Mouse (Mus musculus) liver, embryonic 13.5 days (tissue): Measurements from ENCODE around the gene Clstn1. TPM values are rescaled to one million over a fixed set of nuclear protein-coding genes. Genes with fewer than 3 reads are reported as not detected.
"Not testable (repeated sequence)": the region's sequence is repeated elsewhere in the genome, so short reads cannot be mapped to it uniquely, and the experiment has no call there.

ENCODE experiments used
- ATAC-seq: fragments of 200-750 bp; cut with Nextera tagmentation; 2 replicates; pipeline ENCODE4 v1.8.0; 2017; ENCODE audit warnings: low read depth, mild to moderate bottlenecking, moderate number of reproducible peaks, moderate library complexity
- DNase-seq: peaks from one replicate; pipeline ENCODE4 v3.0.0; 2022
- H3K27ac ChIP-seq: fragments of 300-500 bp; sonication (generic); 2 replicates; pipeline ENCODE4 v1.5.1; 2015; ENCODE audit warnings: moderate library complexity, mild to moderate bottlenecking, inconsistent platforms
- H3K27me3 ChIP-seq: fragments of 300-500 bp; sonication (generic); 2 replicates; pipeline ENCODE4 v1.6.1; 2015; ENCODE audit warnings: mild to moderate bottlenecking, inconsistent platforms
- H3K36me3 ChIP-seq: fragments of 300-500 bp; sonication (generic); 2 replicates; pipeline ENCODE4 v1.6.1; 2015; ENCODE audit warnings: mild to moderate bottlenecking, inconsistent platforms
- H3K4me1 ChIP-seq: fragments of 300-500 bp; sonication (generic); replicated peaks from 2 replicates; pipeline ENCODE4 v1.6.1; 2015; ENCODE audit warnings: inconsistent platforms
- H3K4me2 ChIP-seq: fragments of 300-500 bp; sonication (generic); 2 replicates; pipeline ENCODE4 v1.6.1; 2015; ENCODE audit warnings: inconsistent platforms, mild to moderate bottlenecking, moderate library complexity
- H3K4me3 ChIP-seq: fragments of 300-500 bp; sonication (generic); replicated peaks from 2 replicates; pipeline ENCODE4 v1.5.1; 2015; ENCODE audit warnings: mild to moderate bottlenecking, inconsistent platforms
- H3K9ac ChIP-seq: fragments of 300-500 bp; sonication (generic); 2 replicates; pipeline ENCODE4 v1.6.1; 2015; ENCODE audit warnings: mild to moderate bottlenecking, inconsistent platforms
- H3K9me3 ChIP-seq: fragments of 300-500 bp; sonication (generic); replicated peaks from 2 replicates; pipeline ENCODE4 v1.6.1; 2016; ENCODE audit warnings: inconsistent platforms
- WGBS: fragments of 180-500 bp; shearing (Covaris S2); methylation state at CpG from one replicate; pipeline ENCODE4 v1.1.7; 2015; ENCODE audit not compliant: insufficient replicate concordance; 5-methylcytosine and 5-hydroxymethylcytosine counted together
- polyA plus RNA-seq: library from polyadenylated mRNA; unstranded; fragments of >200 nt; fragmentation: Nextera tagmentation; extraction: Ambion mirVana; gene quantifications from 2 replicates; pipeline ENCODE4 v1.2.1, GENCODE M21; 2015

Gene Clstn1
- polyA plus RNA-seq, 1 experiment from 2014 or later = 2.6 TPM

DNA sequence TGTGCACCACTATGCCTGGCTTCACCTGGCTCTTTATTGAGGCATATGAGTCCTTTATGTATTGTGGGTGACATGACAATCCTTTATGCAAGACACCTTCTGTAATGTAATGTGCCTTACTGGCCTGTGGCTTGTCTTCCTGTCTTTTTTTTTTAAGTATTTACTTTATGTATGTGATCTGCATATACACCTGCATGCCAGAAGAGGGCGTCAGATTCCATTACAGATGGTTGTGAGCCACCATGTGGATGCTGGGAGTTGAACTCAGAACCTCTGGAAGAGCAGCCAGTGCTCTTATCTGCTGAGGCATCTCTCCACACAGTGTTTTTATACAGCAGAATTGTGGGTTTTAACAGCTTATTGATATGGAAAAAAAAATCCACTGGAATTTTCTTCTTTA lies 17.6 kb downstream of the Clstn1 start:
- ATAC-seq (no peak), DNase-seq (no peak)
- no peak overlapping the region for H3K4me3 ChIP-seq
- H3K4me2 ChIP-seq = no peak overlapping the region
- no peaks in the 10 kb centered on the region for H3K9me3 ChIP-seq
- H3K27me3 ChIP-seq = no peaks in the 10 kb centered on the region
- WGBS = 23% methylated on average over 1 of the region's 1 CpGs
- peaks cover 11% of the 10 kb centered on the region; the same call in 1 of the 2 replicates for H3K4me1 ChIP-seq
- H3K27ac ChIP-seq = no peak overlapping the region
- no peaks in the 10 kb centered on the region for H3K36me3 ChIP-seq
- no peak overlapping the region for H3K9ac ChIP-seq

GRCm38 (mm10) chr4:149604518-149604917 lies 18.2 kb downstream of the Clstn1 start:
- WGBS = 64% methylated on average over 3 of the region's 3 CpGs

GRCm38 (mm10) chr4:149606056-149606455 lies 19.8 kb downstream of the Clstn1 start:
- Histone ChIP-seq H3K9ac (no peak overlapping the region), H3K4me2 (no peak overlapping the region), H3K27me3 (no peaks in the 10 kb centered on the region), H3K4me1 (peaks cover 11% of the 10 kb centered on the region; the same call in 1 of the 2 replicates), H3K27ac (no peak overlapping the region), H3K9me3 (no peaks in the 10 kb centered on the region), H3K4me3 (no peak overlapping the region), H3K36me3 (no peaks in the 10 kb centered on the region)
- 59% methylated on average over 17 of the region's 18 CpGs for WGBS
- DNase-seq (no peak), ATAC-seq (no peak)

More at GRCm38 (mm10) chr4:149604518-149604917, 18.2 kb downstream of the Clstn1 start:
- Histone ChIP-seq H3K36me3 (no peaks in the 10 kb centered on the region), H3K4me2 (no peak overlapping the region), H3K27ac (no peak overlapping the region), H3K4me3 (no peak overlapping the region), H3K9me3 (no peaks in the 10 kb centered on the region), H3K4me1 (peaks cover 11% of the 10 kb centered on the region; the same call in 1 of the 2 replicates), H3K27me3 (no peaks in the 10 kb centered on the region), H3K9ac (no peak overlapping the region)
- ATAC-seq = no peak
- DNase-seq = no peak

GRCm38 (mm10) chr4:149606766-149607358 lies 20.6 kb downstream of the Clstn1 start:
- no peaks in the 10 kb centered on the region for H3K36me3 ChIP-seq
- H3K4me3 ChIP-seq = no peak overlapping the region
- H3K27me3 ChIP-seq = no peaks in the 10 kb centered on the region
- no peak overlapping the region for H3K27ac ChIP-seq
- no peak overlapping the region for H3K4me2 ChIP-seq
- 27% methylated on average over 15 of the region's 15 CpGs for WGBS
- DNase-seq = no peak
- no peak overlapping the region for H3K9ac ChIP-seq
- peaks cover 11% of the 10 kb centered on the region; the same call in 1 of the 2 replicates for H3K4me1 ChIP-seq
- no peak for ATAC-seq
- H3K9me3 ChIP-seq = no peaks in the 10 kb centered on the region

GRCm38 (mm10) chr4:149607591-149608308 lies 21.5 kb downstream of the Clstn1 start:
- Histone ChIP-seq H3K9ac (no peak overlapping the region), H3K36me3 (no peaks in the 10 kb centered on the region), H3K4me1 (peaks cover 9% of the 10 kb centered on the region; the same call in 1 of the 2 replicates), H3K27me3 (no peaks in the 10 kb centered on the region), H3K27ac (no peak overlapping the region), H3K4me2 (no peak overlapping the region), H3K9me3 (no peaks in the 10 kb centered on the region), H3K4me3 (no peak overlapping the region)
- DNase-seq (no peak), ATAC-seq (no peak)
- 43% methylated on average over 20 of the region's 20 CpGs for WGBS

GRCm38 (mm10) chr4:149608309-149608638 lies 22.0 kb downstream of the Clstn1 start:
- DNase-seq (no peak), ATAC-seq (no peak)
- Histone ChIP-seq H3K4me3 (no peak overlapping the region), H3K27ac (no peak overlapping the region), H3K4me1 (peaks cover 9% of the 10 kb centered on the region; the same call in 1 of the 2 replicates), H3K4me2 (no peak overlapping the region), H3K27me3 (no peaks in the 10 kb centered on the region), H3K9ac (no peak overlapping the region), H3K9me3 (no peaks in the 10 kb centered on the region), H3K36me3 (no peaks in the 10 kb centered on the region)
- WGBS = 70% methylated on average over 6 of the region's 6 CpGs

GRCm38 (mm10) chr4:149609256-149610025 lies 23.2 kb downstream of the Clstn1 start:
- 55% methylated on average over 8 of the region's 8 CpGs for WGBS
- Histone ChIP-seq H3K27me3 (no peaks in the 10 kb centered on the region), H3K4me3 (no peak overlapping the region), H3K9me3 (no peaks in the 10 kb centered on the region), H3K4me2 (no peak overlapping the region), H3K9ac (no peak overlapping the region), H3K27ac (no peak overlapping the region), H3K36me3 (no peaks in the 10 kb centered on the region), H3K4me1 (peaks cover 9% of the 10 kb centered on the region; the same call in 1 of the 2 replicates)
- DNase-seq (no peak), ATAC-seq (no peak)

DNA sequence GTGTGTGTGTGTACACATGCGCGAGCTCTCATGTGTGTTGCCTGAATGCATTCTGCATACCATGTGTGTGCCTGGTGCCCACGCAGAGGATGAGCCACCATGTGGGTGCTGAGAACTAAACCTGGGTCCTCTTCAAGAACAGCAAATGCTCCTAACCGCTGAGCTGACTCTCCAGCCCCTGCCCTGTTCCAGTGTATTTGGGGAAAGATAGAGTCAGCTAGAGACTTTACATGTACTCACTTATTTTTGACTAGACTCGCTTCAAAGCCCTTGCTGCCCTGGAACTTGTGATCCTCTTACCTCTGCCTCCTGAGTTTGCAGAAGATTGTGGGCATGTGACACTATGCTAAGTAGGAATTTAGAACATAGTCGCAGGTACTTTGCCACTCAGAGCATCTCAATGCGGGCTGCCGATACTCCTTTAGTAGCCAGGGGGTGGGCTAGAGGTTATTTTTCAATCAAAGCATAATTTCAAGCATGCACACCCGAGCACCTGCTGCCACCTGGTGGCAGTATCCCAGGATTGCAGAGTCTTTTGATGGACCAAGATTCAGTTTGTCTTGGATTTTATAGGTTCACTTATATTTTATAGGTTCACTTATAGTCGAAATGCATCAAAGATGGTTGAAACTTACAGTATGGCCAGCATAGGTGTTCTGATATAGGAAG lies 25.2 kb downstream of the Clstn1 start:
- 44% methylated on average over 10 of the region's 10 CpGs for WGBS
- H3K9ac ChIP-seq = no peak overlapping the region
- no peak overlapping the region for H3K27ac ChIP-seq
- H3K4me1 ChIP-seq = peaks cover 9% of the 10 kb centered on the region; the same call in 1 of the 2 replicates
- no peaks in the 10 kb centered on the region for H3K27me3 ChIP-seq
- ATAC-seq (no peak), DNase-seq (no peak)
- H3K36me3 ChIP-seq = no peaks in the 10 kb centered on the region
- H3K9me3 ChIP-seq = no peaks in the 10 kb centered on the region
- no peak overlapping the region for H3K4me2 ChIP-seq
- no peak overlapping the region for H3K4me3 ChIP-seq

GRCm38 (mm10) chr4:149613497-149613896 lies 27.2 kb downstream of the Clstn1 start:
- H3K27me3 ChIP-seq, H3K9ac ChIP-seq, H3K9me3 ChIP-seq, H3K36me3 ChIP-seq, H3K27ac ChIP-seq, H3K4me1 ChIP-seq, ATAC-seq, H3K4me2 ChIP-seq, H3K4me3 ChIP-seq, DNase-seq: not testable (repeated sequence)
- 63% methylated on average over 6 of the region's 6 CpGs for WGBS

- no peak for ATAC-seq
- Histone ChIP-seq H3K9ac (no peak overlapping the region), H3K27ac (no peak overlapping the region), H3K4me3 (no peak overlapping the region), H3K9me3 (no peaks in the 10 kb centered on the region), H3K4me1 (no peaks in the 10 kb centered on the region), H3K4me2 (no peak overlapping the region), H3K36me3 (no peaks in the 10 kb centered on the region), H3K27me3 (no peaks in the 10 kb centered on the region)
- WGBS = 90% methylated on average over 3 of the region's 3 CpGs
- no peak for DNase-seq
These were observed 28.6 kb downstream of the Clstn1 start for GRCm38 (mm10) chr4:149614869-149615268.

DNA sequence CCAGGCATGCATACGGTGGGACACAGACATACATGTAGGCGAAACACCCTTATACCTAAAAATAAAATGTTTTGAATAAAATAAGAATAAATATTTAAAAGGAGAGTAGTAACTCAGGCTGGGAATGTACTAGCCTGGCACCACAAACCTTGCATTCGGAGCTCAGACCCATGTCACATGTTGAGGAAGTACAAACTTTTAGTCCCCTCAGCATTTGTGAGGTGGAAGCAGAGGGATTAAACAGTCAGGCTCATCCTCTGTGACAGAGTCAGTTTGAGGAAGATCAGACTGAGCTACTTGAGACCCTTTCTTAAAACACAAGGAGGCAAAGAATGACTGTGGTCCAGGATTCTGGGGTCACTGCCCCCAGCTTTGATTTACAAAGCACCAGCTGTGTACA lies 30.7 kb downstream of the Clstn1 start:
- H3K4me1 ChIP-seq, H3K9ac ChIP-seq, ATAC-seq, H3K36me3 ChIP-seq, H3K4me2 ChIP-seq, H3K4me3 ChIP-seq, H3K9me3 ChIP-seq, H3K27ac ChIP-seq, DNase-seq, H3K27me3 ChIP-seq: not testable (repeated sequence)
- 59% methylated on average over 3 of the region's 3 CpGs for WGBS
